Mouse (Mus musculus) ES-E14 (cell line): ENCODE measurements at regions not wholly inside any gene's neighbourhood (a gene's known extent, or its start where the extent isn't known, plus 50 kb on each side); places are given as distances from the start of the nearest gene placed in this dataset.

ENCODE experiments used
- DNase-seq: peaks from one replicate; pipeline ENCODE4 v3.0.0-alpha.2; 2013; ENCODE audit warnings: low read depth, low spot score
- H3K27ac ChIP-seq: 2 replicates; pipeline ENCODE4 v1.5.1; 2012; ENCODE audit warnings: low read depth, mild to moderate bottlenecking, low read length, moderate library complexity, mixed read lengths; ENCODE audit not compliant: poor library complexity, insufficient read depth, severe bottlenecking
- H3K36me3 ChIP-seq: 2 replicates; pipeline ENCODE4 v1.6.1; 2012; ENCODE audit warnings: mild to moderate bottlenecking, low read length, moderate library complexity, mixed read lengths; ENCODE audit not compliant: control insufficient read depth, poor library complexity, insufficient read depth, severe bottlenecking
- H3K4me1 ChIP-seq, 2 experiments: fragments of 150-350 bp in 1 of 2; sonication (generic) in 1 of 2; 2 replicates each; pipeline ENCODE4 v1.6.1; 2012; ENCODE audit warnings: low read length in 2 of 2, mild to moderate bottlenecking in 1 of 2, mixed read lengths in 1 of 2; ENCODE audit not compliant: control insufficient read depth in 2 of 2, insufficient read depth in 2 of 2, poor library complexity in 1 of 2
- H3K4me3 ChIP-seq, 2 experiments: fragments of 150-350 bp in 1 of 2; sonication (generic) in 1 of 2; 2 replicates each; pipeline ENCODE4 v1.5.1; 2012; ENCODE audit warnings: low read length in 2 of 2, low read depth in 1 of 2, mild to moderate bottlenecking in 1 of 2, mixed read lengths in 1 of 2; ENCODE audit not compliant: insufficient read depth in 1 of 2, poor library complexity in 1 of 2, severe bottlenecking in 1 of 2
- H3K9ac ChIP-seq: 2 replicates; pipeline ENCODE4 v1.6.1; 2012; ENCODE audit warnings: low read depth, mild to moderate bottlenecking, low read length, mixed read lengths; ENCODE audit not compliant: poor library complexity, insufficient read depth, severe bottlenecking
- H3K9me3 ChIP-seq: fragments of 150-350 bp; sonication (generic); 2 replicates; pipeline ENCODE4 v1.6.1; 2012; ENCODE audit warnings: low read depth, mild to moderate bottlenecking, low read length; ENCODE audit not compliant: control insufficient read depth, insufficient read depth
- CHD2 ChIP-seq: IDR thresholded peaks from 2 replicates; pipeline ENCODE4 v1.6.1; 2014; ENCODE audit warnings: mild to moderate bottlenecking, low read depth, low read length, inconsistent platforms
- HCFC1 ChIP-seq: IDR thresholded peaks from 2 replicates; pipeline ENCODE4 v1.6.1; 2012; ENCODE audit warnings: low read length, inconsistent platforms, borderline replicate concordance; ENCODE audit not compliant: insufficient read depth
- MAFK ChIP-seq: IDR thresholded peaks from 2 replicates; pipeline ENCODE4 v1.6.1; 2014; ENCODE audit warnings: mild to moderate bottlenecking, low read depth, low read length, inconsistent platforms; ENCODE audit not compliant: insufficient read depth
- ZC3H11A ChIP-seq: IDR thresholded peaks from 2 replicates; pipeline ENCODE4 v1.6.1; 2012; ENCODE audit warnings: low read depth, mild to moderate bottlenecking, inconsistent platforms, low read length, borderline replicate concordance
- ZNF384 ChIP-seq: IDR thresholded peaks from 2 replicates; pipeline ENCODE4 v1.6.1; 2012; ENCODE audit warnings: low read depth, low read length, inconsistent platforms
- in situ Hi-C, 2 experiments: fragments of 600-800 bp; cut with MboI; formaldehyde crosslinking; loops; one replicate each; pipeline ENCODE4 v1.15.1; 2025; ENCODE audit warnings: low sequenced_read_pairs in 2 of 2, inconsistent platforms in 1 of 2; ENCODE audit not compliant: unreplicated experiment in 2 of 2

DNA sequence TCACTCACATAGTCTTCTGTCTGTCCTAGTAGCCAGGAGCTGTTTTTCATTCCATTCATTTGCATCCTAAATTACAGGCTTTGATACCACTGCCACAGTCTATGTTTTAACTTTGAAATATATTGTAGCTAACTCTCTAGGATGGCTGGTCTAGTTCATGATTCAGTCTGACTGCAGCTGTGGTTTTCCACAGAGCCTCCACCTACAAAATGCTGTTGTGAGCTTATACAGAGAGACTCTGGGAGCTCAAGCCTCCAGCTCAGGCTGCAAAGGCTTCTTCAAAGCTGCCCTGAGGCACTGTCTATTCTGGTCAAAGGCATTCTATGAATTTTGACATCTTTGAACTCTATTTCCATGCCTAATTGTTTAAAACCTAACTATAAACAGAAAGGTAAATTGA lies 2326.5 kb upstream of the Gm7489 start:
- in situ Hi-C loops, result no loop called here
- TF ChIP-seq ZC3H11A, result no peak

DNA sequence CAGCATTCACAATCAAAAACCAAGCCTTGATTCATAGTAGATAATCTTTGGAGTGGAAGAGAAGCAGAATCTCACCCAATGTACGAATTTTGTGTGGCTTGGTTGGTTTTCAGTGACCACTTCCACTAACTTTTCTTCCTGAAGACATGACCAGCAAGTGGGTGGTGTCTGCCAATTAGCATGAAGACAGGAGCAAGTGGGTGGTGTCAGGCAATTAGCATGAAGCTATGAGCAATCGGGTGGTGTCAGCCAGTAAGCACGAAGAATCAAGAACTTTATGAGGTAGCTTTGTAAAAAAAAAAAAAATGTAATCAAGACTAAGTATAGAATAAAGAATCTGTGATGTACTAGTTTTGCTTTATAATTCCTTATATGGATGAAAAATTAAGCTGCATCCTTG lies 2319.2 kb upstream of the Gm7489 start:
- in situ Hi-C loops, result no loop called here
- no peak for DNase-seq
- Histone ChIP-seq H3K36me3 (no peaks in the 10 kb centered on the region), H3K9ac (no peak overlapping the region), H3K27ac (no peak overlapping the region), H3K4me1 (no peaks in the 10 kb centered on the region), H3K9me3 (no peaks in the 10 kb centered on the region), H3K4me3 (no peak overlapping the region)
- no peak for TF ChIP-seq ZC3H11A
- no peak for TF ChIP-seq CHD2
- TF ChIP-seq ZNF384, result no peak
- TF ChIP-seq HCFC1, result no peak
- no peak for TF ChIP-seq MAFK

More for the DNA sequence above, 2326.5 kb upstream of the Gm7489 start:
- Histone ChIP-seq H3K4me3 (no peak overlapping the region), H3K27ac (no peak overlapping the region), H3K36me3 (no peaks in the 10 kb centered on the region), H3K9ac (no peak overlapping the region), H3K9me3 (no peaks in the 10 kb centered on the region), H3K4me1 (no peaks in the 10 kb centered on the region)
- DNase-seq, result no peak

DNA sequence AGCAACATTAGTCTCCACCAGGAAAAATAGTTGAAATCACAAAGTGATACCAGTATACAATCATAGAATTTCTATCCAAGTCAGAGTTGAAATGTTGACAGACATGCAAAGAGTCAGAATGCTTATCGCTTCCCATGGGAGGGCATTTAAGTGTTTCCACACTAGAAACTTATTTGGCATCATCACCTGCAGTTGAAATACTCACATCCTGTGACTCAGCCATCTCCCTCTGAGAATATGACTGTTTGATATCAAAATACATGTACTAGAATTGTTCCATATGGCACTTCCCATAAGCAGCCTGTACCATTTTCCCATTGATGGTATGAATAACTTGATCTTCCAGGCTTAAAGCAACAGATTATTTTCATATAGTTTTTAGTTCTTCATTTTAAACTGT lies 2314.1 kb upstream of the Gm7489 start:
- no peak for DNase-seq
- in situ Hi-C loops, result no loop called here

DNA sequence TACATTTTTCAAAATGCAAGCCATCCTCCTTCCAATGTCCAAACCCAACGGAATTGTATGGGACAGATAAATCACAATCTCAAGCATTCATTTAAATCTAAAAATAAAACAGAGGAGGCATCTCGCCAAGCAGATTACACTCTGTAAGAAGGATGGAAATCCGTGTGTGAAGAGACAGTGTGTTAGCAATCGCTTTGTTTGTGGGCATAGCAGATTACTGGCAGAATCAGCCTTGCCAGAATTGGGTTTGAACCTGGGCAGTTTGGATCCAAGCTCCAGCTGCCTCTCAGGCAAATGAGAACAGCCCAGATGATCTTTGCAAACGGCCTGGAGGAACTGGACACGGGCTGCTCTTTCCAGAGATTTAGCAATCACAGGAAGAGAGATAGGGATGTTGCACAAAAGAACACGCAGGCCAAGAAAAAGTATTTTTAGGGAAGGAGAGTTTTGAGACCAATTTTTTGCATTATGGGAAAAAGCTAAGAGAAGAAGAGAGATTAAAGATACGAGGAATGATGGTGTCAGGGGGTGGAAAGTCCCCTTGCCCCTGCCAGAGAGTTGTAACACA lies 2310.1 kb upstream of the Gm7489 start:
- Histone ChIP-seq H3K9ac (no peak overlapping the region), H3K9me3 (no peaks in the 10 kb centered on the region), H3K4me3 (no peak overlapping the region), H3K4me1 (no peaks in the 10 kb centered on the region), H3K27ac (no peak overlapping the region), H3K36me3 (no peaks in the 10 kb centered on the region)
- in situ Hi-C loops, result no loop called here
- DNase-seq, result no peak
- TF ChIP-seq ZNF384, result no peak
- no peak for TF ChIP-seq ZC3H11A
- TF ChIP-seq CHD2, result no peak
- TF ChIP-seq HCFC1, result no peak

More for the DNA sequence above, 2314.1 kb upstream of the Gm7489 start:
- H3K4me3 ChIP-seq, result no peak overlapping the region
- no peaks in the 10 kb centered on the region for H3K9me3 ChIP-seq
- H3K4me1 ChIP-seq, result no peaks in the 10 kb centered on the region
- no peaks in the 10 kb centered on the region for H3K36me3 ChIP-seq
- H3K9ac ChIP-seq, result no peak overlapping the region
- H3K27ac ChIP-seq, result no peak overlapping the region
- TF ChIP-seq ZNF384 (no peak), CHD2 (no peak)

DNA sequence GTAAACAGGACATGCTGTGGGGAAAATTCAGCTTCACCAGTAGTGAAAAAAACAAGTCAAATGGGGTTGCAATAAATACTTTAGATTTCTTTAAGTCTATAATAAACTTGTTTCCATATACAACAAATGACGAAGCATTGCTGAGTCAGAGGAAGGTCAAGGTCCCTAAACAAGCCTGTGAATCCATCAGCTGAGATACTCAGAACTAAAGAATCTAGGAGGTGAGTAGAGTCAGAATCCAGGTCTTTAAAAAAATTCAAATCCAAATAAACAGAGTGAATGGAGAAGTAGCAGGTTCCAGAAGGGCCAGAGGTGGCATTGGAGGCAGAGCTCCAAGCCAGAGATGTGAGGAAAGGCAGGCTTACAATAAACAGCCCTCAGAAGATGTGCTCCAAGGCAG lies 2301.1 kb upstream of the Gm7489 start:
- Histone ChIP-seq H3K9ac (no peak overlapping the region), H3K27ac (no peak overlapping the region), H3K9me3 (no peaks in the 10 kb centered on the region), H3K4me1 (no peaks in the 10 kb centered on the region), H3K36me3 (no peaks in the 10 kb centered on the region), H3K4me3 (no peak overlapping the region)
- TF ChIP-seq HCFC1 (no peak), MAFK (no peak), CHD2 (no peak), ZNF384 (no peak), ZC3H11A (no peak)
- DNase-seq, result no peak
- in situ Hi-C loops, result no loop called here
